Mouse (Mus musculus) liver, embryonic 14.5 days (tissue): ENCODE data around the gene Hmgb1. TPM values are rescaled to one million over a fixed set of nuclear protein-coding genes. Genes with fewer than 3 reads are reported as not detected.

Experiments used
- ATAC-seq: fragments of 200-750 bp; cut with Nextera tagmentation; 2 replicates; pipeline ENCODE4 v1.8.0; 2017; ENCODE audit warnings: moderate number of reproducible peaks, mild to moderate bottlenecking, moderate library complexity; ENCODE audit not compliant: insufficient read depth
- DNase-seq, 3 experiments: peaks; one replicate each; pipeline ENCODE4 v3.0.0-alpha.2; 2012 to 2013; ENCODE audit warnings: low read depth in 3 of 3, low spot score in 3 of 3
- H3K27ac ChIP-seq: fragments of 300-500 bp; sonication (generic); 2 replicates; pipeline ENCODE4 v1.5.1; 2014; ENCODE audit warnings: moderate library complexity, mild to moderate bottlenecking, control low read depth, inconsistent platforms
- H3K27me3 ChIP-seq: fragments of 300-500 bp; sonication (generic); 2 replicates; pipeline ENCODE4 v1.6.1; 2014; ENCODE audit warnings: mild to moderate bottlenecking, low read length, moderate library complexity; ENCODE audit not compliant: control insufficient read depth, insufficient read depth
- H3K36me3 ChIP-seq: fragments of 300-500 bp; sonication (generic); replicated peaks from 2 replicates; pipeline ENCODE4 v1.6.1; 2014; ENCODE audit warnings: low read depth; ENCODE audit not compliant: control insufficient read depth, insufficient read depth
- H3K4me1 ChIP-seq, 2 experiments: fragments of 200-500 bp in 1 of 2; fragments of 300-500 bp in 1 of 2; sonication (generic) in 1 of 2; replicated peaks; 2 replicates each; pipeline ENCODE4 v1.6.1; 2012 to 2014; ENCODE audit warnings: antibody characterized with exemption in 1 of 2, inconsistent platforms in 1 of 2, low read length in 1 of 2; ENCODE audit not compliant: control insufficient read depth in 2 of 2, insufficient read depth in 2 of 2
- H3K4me2 ChIP-seq: fragments of 300-500 bp; sonication (generic); 2 replicates; pipeline ENCODE4 v1.6.1; 2014; ENCODE audit warnings: low read depth, mild to moderate bottlenecking, control low read depth, moderate library complexity
- H3K4me3 ChIP-seq, 2 experiments: fragments of 200-500 bp in 1 of 2; fragments of 300-500 bp in 1 of 2; sonication (generic) in 1 of 2; 2 replicates each; pipeline ENCODE4 v1.5.1; 2012 to 2014; ENCODE audit warnings: low read depth in 2 of 2, low read length in 2 of 2, mild to moderate bottlenecking in 2 of 2, control low read depth in 1 of 2, inconsistent platforms in 1 of 2, moderate library complexity in 1 of 2; ENCODE audit not compliant: insufficient read depth in 1 of 2
- H3K9ac ChIP-seq: fragments of 300-500 bp; sonication (generic); replicated peaks from 2 replicates; pipeline ENCODE4 v1.6.1; 2014; ENCODE audit warnings: mild to moderate bottlenecking, control low read depth, moderate library complexity
- H3K9me3 ChIP-seq: fragments of 300-500 bp; sonication (generic); 2 replicates; pipeline ENCODE4 v1.6.1; 2016; ENCODE audit warnings: low read length, mixed read lengths; ENCODE audit not compliant: control insufficient read depth
- CTCF ChIP-seq: IDR thresholded peaks from 2 replicates; pipeline ENCODE4 v1.5.1; 2016; ENCODE audit warnings: antibody characterized with exemption, low read depth, control low read depth
- EP300 ChIP-seq: IDR thresholded peaks from 2 replicates; pipeline ENCODE4 v1.6.1; 2016; ENCODE audit warnings: antibody characterized with exemption, low read depth
- WGBS: fragments of 180-500 bp; shearing (Covaris S2); extraction: QIAGEN DNeasy Blood & Tissue Kit; methylation state at CpG from one replicate; pipeline ENCODE4 v1.1.7; 2014; ENCODE audit not compliant: insufficient replicate concordance; 5-methylcytosine and 5-hydroxymethylcytosine counted together
- polyA plus RNA-seq, 2 experiments: library from polyadenylated mRNA; depleted of rRNA in 1 of 2; stranded (reverse) in 1 of 2; unstranded in 1 of 2; fragments of >200 nt; fragmentation: Nextera tagmentation in 1 of 2; extraction: Ambion mirVana in 1 of 2; gene quantifications; 2 replicates each; pipeline versions ENCODE4 v1.2.1 to v1.2.3; 2012 to 2014

Gene Hmgb1
- polyA plus RNA-seq, 2 experiments: 176 to 555 TPM

GRCm38 (mm10) chr5:149067501-149067961 is 116.8 kb downstream of the Hmgb1 start:
- Histone ChIP-seq H3K4me3 (peak overlapping the region; percentile 32 to 45), H3K27ac (no peak overlapping the region), H3K4me1 (peaks cover 0 to 9% of the 10 kb centered on the region in 2 experiments; a peak in 2 of 4 replicates), H3K27me3 (no peaks in the 10 kb centered on the region), H3K9ac (peak overlapping the region; percentile 46), H3K36me3 (no peaks in the 10 kb centered on the region), H3K4me2 (peak overlapping the region; percentile 72), H3K9me3 (no peaks in the 10 kb centered on the region)
- peak; percentile 61; the same call in 1 of the 2 replicates for ATAC-seq
- TF ChIP-seq CTCF: no peak
- no peak for TF ChIP-seq EP300
- DNase-seq: no peak
- 34% methylated on average over 8 of the region's 8 CpGs for WGBS

GRCm38 (mm10) chr5:149062833-149063232 is 121.5 kb downstream of the Hmgb1 start:
- 79% methylated on average over 1 of the region's 1 CpGs for WGBS
- Histone ChIP-seq H3K9me3 (no peaks in the 10 kb centered on the region), H3K9ac (no peak overlapping the region), H3K27ac (no peak overlapping the region), H3K36me3 (no peaks in the 10 kb centered on the region), H3K4me1 (peaks cover 0 to 3% of the 10 kb centered on the region in 2 experiments; a peak in 1 of 4 replicates), H3K4me3 (no peak overlapping the region), H3K4me2 (no peak overlapping the region), H3K27me3 (no peaks in the 10 kb centered on the region)
- ATAC-seq: no peak
- DNase-seq: no peak
- no peak for TF ChIP-seq EP300
- TF ChIP-seq CTCF: peak; percentile 25; the same call in 1 of the 2 replicates

GRCm38 (mm10) chr5:149053352-149054168 is 130.7 kb downstream of the Hmgb1 start:
- WGBS: 4% methylated on average over 32 of the region's 34 CpGs
- no peaks in the 10 kb centered on the region for H3K27me3 ChIP-seq
- H3K9me3 ChIP-seq: no peaks in the 10 kb centered on the region
- peak overlapping the region; percentile 96 for H3K9ac ChIP-seq
- TF ChIP-seq EP300 (no peak), CTCF (peak; percentile 37)
- H3K4me2 ChIP-seq: peak overlapping the region; percentile 94
- peak overlapping the region; percentile 71 to 93 for H3K4me3 ChIP-seq
- peak; percentile 68 for ATAC-seq
- no peak for DNase-seq
- peaks cover 10 to 11% of the 10 kb centered on the region in 2 experiments for H3K4me1 ChIP-seq
- H3K36me3 ChIP-seq: peaks cover 25% of the 10 kb centered on the region
- peak overlapping the region; percentile 85 for H3K27ac ChIP-seq

- ATAC-seq (peak; percentile 94), DNase-seq (peak; percentile 98 to 99 (median 98))
- Histone ChIP-seq H3K27ac (peak overlapping the region; percentile 90), H3K4me1 (peaks cover 10 to 11% of the 10 kb centered on the region in 2 experiments), H3K4me2 (peak overlapping the region; percentile 94), H3K9ac (peak overlapping the region; percentile 96), H3K36me3 (peaks cover 25% of the 10 kb centered on the region), H3K9me3 (no peaks in the 10 kb centered on the region), H3K4me3 (peak overlapping the region; percentile 92 to 93), H3K27me3 (no peaks in the 10 kb centered on the region)
- under 1% methylated on average over 94 of the region's 110 CpGs for WGBS
- TF ChIP-seq EP300 (no peak), CTCF (0 out of 2 replicates have a peak, but pooled peaks have one; percentile 23)
These were observed 131.6 kb downstream of the Hmgb1 start for GRCm38 (mm10) chr5:149052421-149053338.
